Mouse (Mus musculus): ENCODE measurements around the gene Gm49394. TPM values are rescaled to one million over a fixed set of nuclear protein-coding genes. Genes with fewer than 3 reads are reported as not detected.

Gm49394 gene
- polyA plus RNA-seq, 1 experiment from 2014 or later = not detected

- H3K27ac ChIP-seq (ENCODE audit: low read depth, low read length) = no peak overlapping the region
- H3K4me3 ChIP-seq (ENCODE audit: low read depth, low read length) = no peak overlapping the region
- no peak overlapping the region for H3K4me2 ChIP-seq (ENCODE audit: low read depth)
- no peaks in the 10 kb centered on the region for H3K36me3 ChIP-seq (ENCODE audit: control insufficient read depth, insufficient read depth, low read length)
- H3K9me3 ChIP-seq (ENCODE audit: control insufficient read depth, low read length) = peaks cover 18% of the 10 kb centered on the region
- H3K27me3 ChIP-seq (ENCODE audit: control insufficient read depth, insufficient read depth, low read length) = peaks cover 5% of the 10 kb centered on the region; the same call in 1 of the 2 replicates
- H3K9ac ChIP-seq (ENCODE audit: low read length) = no peak overlapping the region
- WGBS = 96% methylated on average over 1 of the region's 1 CpGs
- no peaks in the 10 kb centered on the region for H3K4me1 ChIP-seq (ENCODE audit: control insufficient read depth, insufficient read depth, low read length)
- DNase-seq (ENCODE audit: low spot score) (no peak), ATAC-seq (ENCODE audit: insufficient read depth, low FRiP score, low TSS enrichment) (no peak)
These were observed 1.3 kb upstream of the Gm49394 start for GRCm38 (mm10) chr7:142671067-142671466.

- Histone ChIP-seq H3K4me2 (ENCODE audit: low read depth) (no peak overlapping the region), H3K4me3 (ENCODE audit: low read depth, low read length) (no peak overlapping the region), H3K27me3 (ENCODE audit: control insufficient read depth, insufficient read depth, low read length) (peaks cover 33% of the 10 kb centered on the region), H3K9ac (ENCODE audit: low read length) (no peak overlapping the region), H3K9me3 (ENCODE audit: control insufficient read depth, low read length) (peaks cover 18% of the 10 kb centered on the region), H3K36me3 (ENCODE audit: control insufficient read depth, insufficient read depth, low read length) (no peaks in the 10 kb centered on the region), H3K27ac (ENCODE audit: low read depth, low read length) (no peak overlapping the region), H3K4me1 (ENCODE audit: control insufficient read depth, insufficient read depth, low read length) (peaks cover 4% of the 10 kb centered on the region; the same call in 1 of the 2 replicates)
- ATAC-seq (ENCODE audit: insufficient read depth, low FRiP score, low TSS enrichment) (no peak), DNase-seq (ENCODE audit: low spot score) (peak; percentile 5)
- WGBS = 80% methylated on average over 1 of the region's 1 CpGs
These were observed 1.4 kb downstream of the Gm49394 start for GRCm38 (mm10) chr7:142668328-142668727.

GRCm38 (mm10) chr7:142667521-142667920, 2.2 kb downstream of the Gm49394 start:
- H3K9me3 ChIP-seq (ENCODE audit: control insufficient read depth, low read length) = peaks cover 18% of the 10 kb centered on the region
- H3K4me3 ChIP-seq (ENCODE audit: low read depth, low read length) = no peak overlapping the region
- H3K9ac ChIP-seq (ENCODE audit: low read length) = no peak overlapping the region
- H3K4me1 ChIP-seq (ENCODE audit: control insufficient read depth, insufficient read depth, low read length) = peaks cover 4% of the 10 kb centered on the region; the same call in 1 of the 2 replicates
- peaks cover 41% of the 10 kb centered on the region for H3K27me3 ChIP-seq (ENCODE audit: control insufficient read depth, insufficient read depth, low read length)
- H3K36me3 ChIP-seq (ENCODE audit: control insufficient read depth, insufficient read depth, low read length) = no peaks in the 10 kb centered on the region
- WGBS = 94% methylated on average over 18 of the region's 18 CpGs
- no peak for DNase-seq (ENCODE audit: low spot score)
- H3K4me2 ChIP-seq (ENCODE audit: low read depth) = no peak overlapping the region
- no peak overlapping the region for H3K27ac ChIP-seq (ENCODE audit: low read depth, low read length)
- no peak for ATAC-seq (ENCODE audit: insufficient read depth, low FRiP score, low TSS enrichment)

GRCm38 (mm10) chr7:142666659-142667058, 3.1 kb downstream of the Gm49394 start, which contains the start of gene Igf2:
Igf2 (minus strand) TSS chr7:142666816.
- Histone ChIP-seq H3K9me3 (ENCODE audit: control insufficient read depth, low read length) (peaks cover 18% of the 10 kb centered on the region), H3K27ac (ENCODE audit: low read depth, low read length) (no peak within 1 kb of the TSS), H3K9ac (ENCODE audit: low read length) (no peak within 1 kb of the TSS), H3K4me2 (ENCODE audit: low read depth) (no peak within 1 kb of the TSS), H3K4me1 (ENCODE audit: control insufficient read depth, insufficient read depth, low read length) (peaks cover 4% of the 10 kb centered on the region; the same call in 1 of the 2 replicates), H3K36me3 (ENCODE audit: control insufficient read depth, insufficient read depth, low read length) (no peaks in the 10 kb centered on the region), H3K27me3 (ENCODE audit: control insufficient read depth, insufficient read depth, low read length) (peaks cover 48% of the 10 kb centered on the region), H3K4me3 (ENCODE audit: low read depth, low read length) (no peak within 1 kb of the TSS)
- ATAC-seq (ENCODE audit: insufficient read depth, low FRiP score, low TSS enrichment) (no peak), DNase-seq (ENCODE audit: low spot score) (no peak)
- 80% methylated on average over 2 of the region's 2 CpGs for WGBS

GRCm38 (mm10) chr7:142666109-142666508, 3.6 kb downstream of the Gm49394 start:
- Histone ChIP-seq H3K9ac (ENCODE audit: low read length) (no peak overlapping the region), H3K4me1 (ENCODE audit: control insufficient read depth, insufficient read depth, low read length) (peaks cover 4% of the 10 kb centered on the region; the same call in 1 of the 2 replicates), H3K27me3 (ENCODE audit: control insufficient read depth, insufficient read depth, low read length) (peaks cover 53% of the 10 kb centered on the region), H3K36me3 (ENCODE audit: control insufficient read depth, insufficient read depth, low read length) (no peaks in the 10 kb centered on the region), H3K27ac (ENCODE audit: low read depth, low read length) (no peak overlapping the region), H3K9me3 (ENCODE audit: control insufficient read depth, low read length) (peaks cover 17% of the 10 kb centered on the region), H3K4me3 (ENCODE audit: low read depth, low read length) (no peak overlapping the region), H3K4me2 (ENCODE audit: low read depth) (no peak overlapping the region)
- ATAC-seq (ENCODE audit: insufficient read depth, low FRiP score, low TSS enrichment) (no peak), DNase-seq (ENCODE audit: low spot score) (peak; percentile 6)
- WGBS = 82% methylated on average over 4 of the region's 4 CpGs

- DNase-seq (ENCODE audit: low spot score) = peak; percentile 4
These were observed 4.4 kb downstream of the Gm49394 start for GRCm38 (mm10) chr7:142665364-142665763.

GRCm38 (mm10) chr7:142664465-142665029, 5.2 kb downstream of the Gm49394 start:
- 5% methylated on average over 9 of the region's 9 CpGs for WGBS
- Histone ChIP-seq H3K4me1 (ENCODE audit: control insufficient read depth, insufficient read depth, low read length) (peaks cover 4% of the 10 kb centered on the region; the same call in 1 of the 2 replicates), H3K27ac (ENCODE audit: low read depth, low read length) (0 out of 2 replicates have a peak overlapping the region, but pooled peaks have one; percentile 29), H3K9me3 (ENCODE audit: control insufficient read depth, low read length) (peaks cover 5% of the 10 kb centered on the region), H3K4me2 (ENCODE audit: low read depth) (peak overlapping the region; percentile 42), H3K9ac (ENCODE audit: low read length) (peak overlapping the region; percentile 52), H3K4me3 (ENCODE audit: low read depth, low read length) (peak overlapping the region; percentile 28; the same call in 1 of the 2 replicates), H3K36me3 (ENCODE audit: control insufficient read depth, insufficient read depth, low read length) (no peaks in the 10 kb centered on the region), H3K27me3 (ENCODE audit: control insufficient read depth, insufficient read depth, low read length) (peaks cover 69% of the 10 kb centered on the region)
- ATAC-seq (ENCODE audit: insufficient read depth, low FRiP score, low TSS enrichment) = no peak
- peak; percentile 34 for DNase-seq (ENCODE audit: low spot score)

More at GRCm38 (mm10) chr7:142665364-142665763, 4.4 kb downstream of the Gm49394 start:
- Histone ChIP-seq H3K36me3 (ENCODE audit: control insufficient read depth, insufficient read depth, low read length) (no peaks in the 10 kb centered on the region), H3K9me3 (ENCODE audit: control insufficient read depth, low read length) (peaks cover 13% of the 10 kb centered on the region), H3K4me1 (ENCODE audit: control insufficient read depth, insufficient read depth, low read length) (peaks cover 4% of the 10 kb centered on the region; the same call in 1 of the 2 replicates), H3K27me3 (ENCODE audit: control insufficient read depth, insufficient read depth, low read length) (peaks cover 61% of the 10 kb centered on the region), H3K9ac (ENCODE audit: low read length) (no peak overlapping the region), H3K4me2 (ENCODE audit: low read depth) (no peak overlapping the region), H3K4me3 (ENCODE audit: low read depth, low read length) (no peak overlapping the region), H3K27ac (ENCODE audit: low read depth, low read length) (no peak overlapping the region)
- WGBS = 48% methylated on average over 5 of the region's 5 CpGs
- ATAC-seq (ENCODE audit: insufficient read depth, low FRiP score, low TSS enrichment) = no peak

- WGBS = under 1% methylated on average over 53 of the region's 53 CpGs
- peak; percentile 39 for DNase-seq (ENCODE audit: low spot score)
- Histone ChIP-seq H3K27me3 (ENCODE audit: control insufficient read depth, insufficient read depth, low read length) (peaks cover 75% of the 10 kb centered on the region), H3K4me2 (ENCODE audit: low read depth) (peak overlapping the region; percentile 42), H3K9ac (ENCODE audit: low read length) (peak overlapping the region; percentile 52), H3K27ac (ENCODE audit: low read depth, low read length) (0 out of 2 replicates have a peak overlapping the region, but pooled peaks have one; percentile 29), H3K9me3 (ENCODE audit: control insufficient read depth, low read length) (no peaks in the 10 kb centered on the region), H3K4me1 (ENCODE audit: control insufficient read depth, insufficient read depth, low read length) (peaks cover 4% of the 10 kb centered on the region; the same call in 1 of the 2 replicates), H3K4me3 (ENCODE audit: low read depth, low read length) (peak overlapping the region; percentile 28), H3K36me3 (ENCODE audit: control insufficient read depth, insufficient read depth, low read length) (no peaks in the 10 kb centered on the region)
- ATAC-seq (ENCODE audit: insufficient read depth, low FRiP score, low TSS enrichment) = no peak
These were observed 5.8 kb downstream of the Gm49394 start for GRCm38 (mm10) chr7:142663931-142664421.

GRCm38 (mm10) chr7:142663151-142663550, 6.6 kb downstream of the Gm49394 start:
- no peak overlapping the region; the same call in 1 of the 2 replicates for H3K4me2 ChIP-seq (ENCODE audit: low read depth)
- no peak overlapping the region for H3K27ac ChIP-seq (ENCODE audit: low read depth, low read length)
- no peaks in the 10 kb centered on the region for H3K9me3 ChIP-seq (ENCODE audit: control insufficient read depth, low read length)
- H3K27me3 ChIP-seq (ENCODE audit: control insufficient read depth, insufficient read depth, low read length) = peaks cover 83% of the 10 kb centered on the region
- peaks cover 4% of the 10 kb centered on the region; the same call in 1 of the 2 replicates for H3K4me1 ChIP-seq (ENCODE audit: control insufficient read depth, insufficient read depth, low read length)
- ATAC-seq (ENCODE audit: insufficient read depth, low FRiP score, low TSS enrichment) (no peak), DNase-seq (ENCODE audit: low spot score) (no peak)
- WGBS = 7% methylated on average over 5 of the region's 5 CpGs
- peak overlapping the region; percentile 28; the same call in 1 of the 2 replicates for H3K4me3 ChIP-seq (ENCODE audit: low read depth, low read length)
- H3K9ac ChIP-seq (ENCODE audit: low read length) = no peak overlapping the region
- H3K36me3 ChIP-seq (ENCODE audit: control insufficient read depth, insufficient read depth, low read length) = no peaks in the 10 kb centered on the region
